ENCODE assay signal across 15 mouse cellular contexts in the genomic region with DNA sequence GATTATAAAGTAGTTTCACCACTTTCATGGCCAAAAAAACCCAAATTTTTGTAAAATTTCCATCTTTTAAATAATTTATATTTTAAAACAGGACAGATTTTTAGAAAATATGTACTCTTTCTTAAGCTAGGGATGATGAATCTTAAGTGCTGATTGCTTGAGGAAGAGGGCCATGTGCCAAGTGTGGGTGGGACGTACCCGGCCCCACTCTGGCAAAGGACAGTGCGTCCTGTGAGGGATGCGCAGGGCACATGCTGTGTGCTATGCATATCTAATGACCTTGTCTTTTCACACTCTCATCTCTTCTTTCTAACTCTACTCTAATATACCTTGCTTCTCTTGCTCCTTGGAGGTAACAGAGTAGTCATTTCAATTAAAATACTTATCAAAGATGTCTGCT.
A peak's percentile ranks its signal among the peaks of the same experiment; 100 is the strongest.
DNase-seq lines count a peak whose midpoint lies in the region.
"Had no signal": no experiment of that assay in that cellular context is flagged by ENCODE, and none has a peak within 500 bp of the region (broad histone marks: within the 10 kb centered on the region; RNA-seq: fewer than 3 reads in every experiment).

No protein-coding gene starts in this region.

- peak; percentile 72 for DNase-seq in heart, adult 11 months
- DNase-seq in heart, postnatal 10 days: no peak
- peak; percentile 28 to 32 for DNase-seq in left cerebral cortex, postnatal 25 days (ENCODE audit: low spot score in 2 of 2)
- DNase-seq in left cerebral cortex, adult 11 months (ENCODE audit: low spot score): no peak
- peak; percentile 53 to 65 for DNase-seq in right cerebral cortex, postnatal 10 days (ENCODE audit: low spot score in 2 of 2)
- no peak for DNase-seq in right cerebral cortex, adult 2 months (ENCODE audit: low spot score in 2 of 2)
- DNase-seq in testis, postnatal 14 days (ENCODE audit: low spot score): peak; percentile 42
- DNase-seq in gastrocnemius, postnatal 25 days: no peak
- DNase-seq: adrenal gland, postnatal 14 days; cerebellum, adult 9-10 months; heart, postnatal 4 days; kidney, adult 8-10 months; kidney, postnatal 14 days; lung, adult 18-20 months; lung, postnatal 4 days had no signal

- intact Hi-C loops in heart, postnatal 10 days (cut with DNase I): no loop called here
- intact Hi-C loops in left cerebral cortex, postnatal 25 days (cut with DNase I): no loop called here

Comparison
In these comparisons a context has a peak if more than half of its experiments do, and no peak if none do; other contexts are left out.
1. DNase-seq: peak in heart, adult 11 months (single experiment), left cerebral cortex, postnatal 25 days (2 of 2), right cerebral cortex, postnatal 10 days (2 of 2) and testis, postnatal 14 days (single experiment); none in heart, postnatal 10 days (0 of 2), left cerebral cortex, adult 11 months (single experiment), right cerebral cortex, adult 2 months (0 of 2) and gastrocnemius, postnatal 25 days (single experiment).